In genomic region chr7:135728038-135728437, GRCm38 (mm10) we compare ENCODE assay signal across 17 mouse cellular contexts.
"Had no signal": no experiment of that assay in that cellular context is flagged by ENCODE, and none has a peak within 500 bp of the region (broad histone marks: within the 10 kb centered on the region; RNA-seq: fewer than 3 reads in every experiment).

No protein-coding gene starts in this region.

- H3K9ac ChIP-seq: liver, embryonic 14.5 days; lung, embryonic 15.5 days; midbrain, embryonic 12.5 days; neural tube, embryonic 13.5 days; neural tube, embryonic 15.5 days; stomach, embryonic 15.5 days had no signal

- H3K27me3 ChIP-seq: lung, embryonic 15.5 days; midbrain, embryonic 12.5 days; neural tube, embryonic 13.5 days; neural tube, embryonic 15.5 days; stomach, embryonic 15.5 days had no signal

- H3K4me3 ChIP-seq: lung, embryonic 15.5 days; midbrain, embryonic 10.5 days; midbrain, embryonic 12.5 days; myocyte; neural tube, embryonic 13.5 days; neural tube, embryonic 15.5 days; stomach, embryonic 15.5 days had no signal

- H3K4me1 ChIP-seq: midbrain, embryonic 10.5 days; midbrain, embryonic 12.5 days; neural tube, embryonic 13.5 days; neural tube, embryonic 15.5 days had no signal

- DNase-seq: lung, postnatal 10 days; midbrain, embryonic 14.5 days; right cerebral cortex, postnatal 14 days; thymus, adult 2 months; thymus, postnatal 25 days; thymus, postnatal 4 days had no signal

- H3K4me2 ChIP-seq: liver, embryonic 11.5 days; lung, embryonic 15.5 days; midbrain, embryonic 12.5 days; neural tube, embryonic 13.5 days; neural tube, embryonic 15.5 days; stomach, embryonic 15.5 days had no signal

- H3K9me3 ChIP-seq: lung, embryonic 15.5 days; midbrain, embryonic 10.5 days; midbrain, embryonic 12.5 days; neural tube, embryonic 13.5 days; neural tube, embryonic 15.5 days; stomach, embryonic 15.5 days had no signal

- H3K36me3 ChIP-seq: lung, embryonic 15.5 days; midbrain, embryonic 10.5 days; midbrain, embryonic 12.5 days; neural tube, embryonic 13.5 days; neural tube, embryonic 15.5 days; stomach, embryonic 15.5 days had no signal

- H3K27ac ChIP-seq: liver, embryonic 14.5 days; lung, embryonic 15.5 days; midbrain, embryonic 10.5 days; midbrain, embryonic 12.5 days; neural tube, embryonic 13.5 days; neural tube, embryonic 15.5 days; stomach, embryonic 15.5 days; stomach, postnatal 0 days had no signal

- ATAC-seq: midbrain, embryonic 16.5 days had no signal
